Mouse (Mus musculus): ENCODE results near the gene Nsun7.

Nsun7 gene

GRCm38 (mm10) chr5:66279650-66280049, 20.0 kb downstream of the Nsun7 start:
- in situ Hi-C loops (cut with MboI, MseI): no loop called here

DNA sequence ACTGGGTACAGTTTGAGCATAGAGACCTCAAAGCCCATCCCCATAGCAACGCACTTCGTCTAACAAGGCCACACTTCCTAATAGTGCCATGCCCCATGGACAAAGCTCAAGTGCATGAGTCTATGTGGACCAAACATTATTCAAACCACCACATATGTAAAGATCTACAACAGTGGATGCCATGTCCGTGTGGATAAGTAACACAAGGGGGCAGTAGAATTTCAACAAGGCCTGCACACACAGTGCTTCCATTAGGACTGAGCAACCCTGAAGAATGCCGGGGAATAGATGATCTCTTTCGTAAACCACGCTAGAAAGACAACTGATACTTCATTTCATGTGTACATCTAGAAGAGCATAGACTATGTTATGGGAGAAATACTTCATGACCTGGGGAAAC, 21.0 kb downstream of the Nsun7 start:
- in situ Hi-C loops (cut with MboI, MseI): no loop called here

DNA sequence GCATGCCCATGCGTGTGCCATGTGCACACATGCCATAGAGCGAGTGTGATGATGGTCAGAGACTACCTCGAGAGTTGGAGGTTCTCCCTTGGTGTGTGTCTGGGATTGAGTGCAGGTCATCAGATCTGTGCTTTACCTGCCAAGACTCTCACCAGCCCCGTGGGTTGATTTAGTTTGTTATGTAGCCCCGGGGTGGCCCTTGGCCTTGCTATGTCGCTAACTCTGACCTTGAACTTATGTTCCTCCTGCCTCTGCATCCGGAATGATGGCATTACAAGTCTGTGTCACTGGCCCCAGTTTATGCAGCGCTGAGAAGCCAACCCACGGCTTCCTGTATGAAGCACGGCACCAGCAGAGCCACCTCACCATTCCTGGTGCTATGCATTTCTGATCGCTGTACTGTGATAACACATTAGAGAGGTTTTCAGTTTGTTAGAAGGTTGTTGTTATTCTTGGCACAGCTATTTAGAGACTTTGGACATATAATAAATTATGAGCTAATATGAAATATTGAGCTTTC, 34.5 kb downstream of the Nsun7 start:
- in situ Hi-C loops (cut with MboI, MseI): loop anchor here (10.0 kb wide), 1 partner anchor 1331 kb away; no protein-coding TSS in a partner anchor

DNA sequence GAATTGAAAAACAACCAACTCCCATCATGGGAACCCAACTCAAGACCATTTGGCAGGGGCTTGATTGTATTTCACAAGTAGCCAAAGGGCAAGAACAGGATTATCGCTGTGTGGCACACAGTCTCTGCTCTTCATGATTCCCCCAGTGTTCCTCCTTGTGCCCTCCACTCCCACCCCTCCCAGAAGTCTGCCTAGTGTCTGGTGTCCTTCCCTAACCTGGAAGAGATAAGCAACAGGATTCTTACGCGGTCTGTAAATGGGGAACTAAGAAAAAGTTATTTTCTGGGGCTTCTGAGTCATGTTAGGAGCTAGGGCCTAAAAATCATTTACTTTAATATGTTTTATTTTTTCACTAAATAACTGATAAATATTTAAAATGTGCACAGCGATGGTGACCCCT, 35.3 kb downstream of the Nsun7 start:
- in situ Hi-C loops (cut with MboI, MseI): loop anchor here (10.0 kb wide), 1 partner anchor 1330 kb away; no protein-coding TSS in a partner anchor

DNA sequence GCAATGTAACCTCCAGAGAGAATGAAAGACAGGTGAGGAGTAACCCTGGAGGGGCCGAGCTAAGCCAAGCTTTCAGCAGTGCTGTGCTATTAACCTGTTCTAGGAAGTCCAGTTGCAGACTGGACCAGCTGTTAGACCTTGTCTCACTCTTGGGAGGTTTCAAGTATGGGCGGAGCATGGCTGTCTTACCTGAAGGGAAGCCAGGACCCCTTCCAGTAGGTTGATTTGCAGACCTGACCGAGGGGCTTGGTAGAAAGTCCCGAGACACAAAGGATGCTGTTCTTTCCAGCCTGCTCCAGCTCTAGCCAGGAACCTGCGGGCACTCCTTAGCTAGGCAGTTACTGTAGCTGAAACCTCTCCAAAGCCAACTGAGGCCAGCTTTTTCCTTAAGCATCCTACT, 36.4 kb downstream of the Nsun7 start:
- in situ Hi-C loops (cut with MboI, MseI): loop anchor here (10.0 kb wide), 1 partner anchor 1329 kb away; no protein-coding TSS in a partner anchor

GRCm38 (mm10) chr5:66298856-66299255, 39.2 kb downstream of the Nsun7 start:
- in situ Hi-C loops (cut with MboI, MseI): loop anchor here (10.0 kb wide), 1 partner anchor 1326 kb away; no protein-coding TSS in a partner anchor

DNA sequence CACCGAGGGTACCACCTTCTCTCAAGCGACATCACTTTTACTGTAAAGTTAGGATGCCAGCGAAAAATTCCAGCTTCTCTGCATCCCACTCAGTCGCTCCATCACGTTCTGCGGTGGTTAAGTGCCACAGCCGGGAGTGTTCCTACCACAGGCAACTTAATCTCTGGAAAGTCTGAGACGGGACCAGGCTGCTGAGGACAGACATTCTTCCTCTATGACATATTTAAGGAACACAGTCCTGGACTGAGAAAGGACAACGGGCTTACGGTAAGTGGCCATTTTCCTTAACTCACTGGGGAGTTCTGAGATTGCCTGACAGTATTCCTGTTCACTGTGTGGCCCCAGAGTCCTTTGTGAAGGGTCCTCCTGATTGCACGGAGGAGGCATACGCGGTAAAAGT, 40.9 kb downstream of the Nsun7 start:
- in situ Hi-C loops (cut with MboI, MseI): no loop called here

GRCm38 (mm10) chr5:66302085-66302815, 42.6 kb downstream of the Nsun7 start:
- in situ Hi-C loops (cut with MboI, MseI): no loop called here

DNA sequence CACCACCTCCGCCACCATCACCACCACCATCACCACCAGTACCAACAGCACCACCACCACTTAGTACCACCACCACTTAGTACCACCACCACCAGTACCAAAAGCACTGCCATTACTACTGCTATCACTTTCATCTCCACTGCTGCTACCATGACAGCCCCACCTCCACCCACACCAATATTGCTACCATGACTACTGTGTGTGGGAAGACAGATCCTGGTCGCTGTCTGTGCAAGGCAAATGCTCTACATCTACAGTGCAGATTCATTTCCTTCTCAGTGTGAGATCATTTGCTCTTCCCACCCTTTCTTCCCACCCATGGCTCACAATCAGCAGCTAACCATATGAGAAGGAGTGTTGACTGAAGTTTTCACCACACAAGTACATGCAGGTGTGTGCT, 43.2 kb downstream of the Nsun7 start:
- in situ Hi-C loops (cut with MboI, MseI): no loop called here

DNA sequence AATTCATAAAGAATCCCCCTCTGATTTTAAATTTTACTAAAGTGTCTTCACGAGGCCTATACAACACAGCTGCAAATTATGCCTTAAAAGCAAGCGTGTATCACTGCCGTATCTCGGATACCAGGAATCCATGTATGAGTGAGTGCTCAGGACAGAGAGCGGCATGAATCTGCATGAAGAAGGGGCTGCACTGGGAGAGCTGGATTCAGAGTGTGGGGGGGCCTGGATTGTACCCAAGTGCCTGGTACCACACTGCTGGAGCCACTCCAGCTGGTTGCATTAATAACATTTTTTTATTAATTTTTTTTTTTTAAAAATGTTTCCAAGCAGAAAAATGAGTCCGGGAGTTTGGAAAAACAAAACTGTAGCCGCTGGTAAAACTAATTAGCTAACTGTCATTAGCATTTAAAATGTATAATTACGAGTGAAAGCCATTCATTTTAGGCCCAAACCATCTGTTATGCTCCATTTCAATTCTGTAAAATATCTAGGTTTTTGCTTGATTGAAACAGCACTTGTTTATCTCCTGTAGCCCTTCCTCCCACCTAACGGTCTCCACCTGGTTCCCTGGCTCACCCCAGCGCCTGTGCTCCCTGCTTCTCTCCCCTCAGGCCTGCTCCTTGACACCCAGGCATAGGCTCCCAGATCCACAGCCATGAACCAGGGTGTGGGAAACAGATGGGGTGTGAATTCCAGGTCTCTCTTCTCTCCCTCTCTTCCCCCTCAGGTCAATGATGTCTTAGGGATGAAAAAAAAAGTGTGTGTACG, 44.8 kb downstream of the Nsun7 start:
- in situ Hi-C loops (cut with MboI, MseI): no loop called here

DNA sequence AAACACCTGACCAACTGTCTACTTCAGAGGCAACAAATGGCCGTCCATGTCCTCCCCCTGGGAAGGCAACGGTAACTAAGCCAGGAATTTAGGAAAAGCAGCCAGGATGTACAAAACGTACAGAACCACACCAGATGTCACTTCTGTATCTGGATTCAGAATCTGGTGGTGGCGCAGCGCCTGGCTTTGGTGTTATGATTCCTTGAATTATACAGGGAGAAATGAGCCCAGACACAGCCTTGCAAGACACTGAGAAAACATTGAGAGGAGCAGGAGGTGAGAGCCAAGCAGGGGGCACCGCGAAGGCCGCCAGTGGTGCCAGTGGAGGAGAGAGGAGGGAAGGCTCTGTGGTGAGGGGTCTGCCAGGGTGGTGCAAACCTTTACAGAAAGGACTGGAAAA, 45.8 kb downstream of the Nsun7 start:
- in situ Hi-C loops (cut with MboI, MseI): no loop called here

GRCm38 (mm10) chr5:66310328-66310727, 50.6 kb downstream of the Nsun7 start:
- in situ Hi-C loops (cut with MboI, MseI): no loop called here

- in situ Hi-C loops (cut with MboI, MseI): no loop called here
These were observed 51.1 kb downstream of the Nsun7 start for GRCm38 (mm10) chr5:66310806-66311205.

DNA sequence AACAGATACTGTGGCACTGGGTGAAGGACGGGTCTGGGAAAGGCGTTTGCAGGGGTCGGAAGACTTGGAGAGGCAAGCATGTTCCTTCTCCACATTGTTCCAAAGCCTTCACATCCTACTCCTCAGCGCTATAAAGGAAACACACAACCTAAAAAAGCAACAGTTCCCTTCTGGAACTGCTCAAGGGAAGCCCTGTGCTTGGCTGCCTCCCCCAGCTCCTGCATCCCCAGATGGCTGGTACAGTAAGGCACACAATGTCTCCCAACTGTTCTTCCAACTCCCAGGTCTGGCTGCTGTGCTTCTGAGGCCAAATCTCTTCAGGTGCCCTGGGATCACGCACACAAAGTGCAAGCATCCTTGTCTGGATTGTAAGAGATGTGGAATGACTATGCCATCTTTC, 56.1 kb downstream of the Nsun7 start:
- in situ Hi-C loops (cut with MboI, MseI): no loop called here

GRCm38 (mm10) chr5:66319341-66319740, 59.6 kb downstream of the Nsun7 start:
- in situ Hi-C loops (cut with MboI, MseI): no loop called here

DNA sequence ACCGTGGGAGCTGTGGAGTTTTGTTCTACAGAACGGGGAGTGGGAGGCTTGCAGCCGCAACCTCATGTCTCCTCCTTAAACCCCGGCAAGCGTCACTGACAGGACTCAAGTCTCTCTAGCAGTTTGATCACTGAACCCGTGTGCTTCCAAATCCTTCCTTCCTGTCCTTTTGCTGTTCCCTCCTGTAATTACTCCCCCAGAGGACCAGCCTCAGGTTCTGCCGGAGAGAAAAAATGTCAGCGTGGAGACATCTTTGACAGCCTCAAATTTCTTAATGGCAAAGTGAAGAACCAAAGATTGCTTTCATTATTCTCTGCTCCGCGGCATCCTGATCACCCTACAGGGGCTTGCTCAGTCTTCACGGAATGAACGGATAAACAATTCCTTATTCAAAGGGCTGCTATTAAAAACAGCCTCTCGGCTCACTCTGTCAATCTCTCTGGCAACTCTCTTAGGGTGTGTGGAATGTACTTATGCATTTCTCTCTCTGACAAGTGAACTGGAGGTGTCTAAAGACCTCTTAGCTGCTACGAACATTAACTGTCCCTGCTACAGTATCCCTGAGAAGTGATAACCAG, 60.2 kb downstream of the Nsun7 start:
- in situ Hi-C loops (cut with MboI, MseI): no loop called here

DNA sequence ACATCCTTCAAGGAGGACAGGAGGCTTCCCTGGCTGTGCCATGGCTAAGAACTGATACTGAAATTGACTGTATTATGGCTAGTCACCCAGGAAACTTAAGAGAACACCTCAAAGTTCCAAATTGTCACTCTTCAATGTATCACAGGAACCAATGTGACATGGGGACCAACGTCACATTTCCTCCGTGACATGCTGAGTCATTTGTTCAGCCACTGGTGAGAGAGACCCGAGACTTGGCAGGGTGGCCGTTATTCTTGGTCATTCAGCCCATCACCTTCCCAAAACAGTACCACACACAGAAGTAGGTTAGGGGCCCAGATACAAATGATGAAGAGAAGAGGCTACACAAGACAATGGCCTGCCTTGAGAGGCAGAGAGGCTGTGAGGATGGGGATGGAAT, 63.4 kb downstream of the Nsun7 start:
- in situ Hi-C loops (cut with MboI, MseI): no loop called here

DNA sequence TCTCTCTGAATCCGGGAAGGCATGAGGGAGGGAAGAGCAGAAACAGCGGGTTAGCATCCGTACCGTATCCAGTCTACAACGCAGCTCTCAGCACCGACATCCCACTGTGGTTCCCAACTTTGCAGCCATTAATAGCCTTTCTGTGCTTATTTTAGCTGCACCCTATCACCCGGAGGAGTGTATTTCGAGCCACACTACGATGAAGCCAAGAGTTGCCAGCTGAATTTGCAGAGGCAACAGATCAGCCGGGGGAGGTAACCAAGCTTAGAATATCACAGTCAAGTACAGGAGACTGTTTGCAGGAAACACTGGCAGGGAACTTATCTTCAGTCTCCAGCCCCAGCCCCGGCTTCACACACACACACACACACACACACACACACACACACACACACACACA, 63.9 kb downstream of the Nsun7 start:
- in situ Hi-C loops (cut with MboI, MseI): no loop called here

- in situ Hi-C loops (cut with MboI, MseI): loop anchor here (25.0 kb wide), 1 partner anchor 1686 kb away; no protein-coding TSS in a partner anchor
These were observed 66.7 kb downstream of the Nsun7 start for GRCm38 (mm10) chr5:66326395-66326794.

DNA sequence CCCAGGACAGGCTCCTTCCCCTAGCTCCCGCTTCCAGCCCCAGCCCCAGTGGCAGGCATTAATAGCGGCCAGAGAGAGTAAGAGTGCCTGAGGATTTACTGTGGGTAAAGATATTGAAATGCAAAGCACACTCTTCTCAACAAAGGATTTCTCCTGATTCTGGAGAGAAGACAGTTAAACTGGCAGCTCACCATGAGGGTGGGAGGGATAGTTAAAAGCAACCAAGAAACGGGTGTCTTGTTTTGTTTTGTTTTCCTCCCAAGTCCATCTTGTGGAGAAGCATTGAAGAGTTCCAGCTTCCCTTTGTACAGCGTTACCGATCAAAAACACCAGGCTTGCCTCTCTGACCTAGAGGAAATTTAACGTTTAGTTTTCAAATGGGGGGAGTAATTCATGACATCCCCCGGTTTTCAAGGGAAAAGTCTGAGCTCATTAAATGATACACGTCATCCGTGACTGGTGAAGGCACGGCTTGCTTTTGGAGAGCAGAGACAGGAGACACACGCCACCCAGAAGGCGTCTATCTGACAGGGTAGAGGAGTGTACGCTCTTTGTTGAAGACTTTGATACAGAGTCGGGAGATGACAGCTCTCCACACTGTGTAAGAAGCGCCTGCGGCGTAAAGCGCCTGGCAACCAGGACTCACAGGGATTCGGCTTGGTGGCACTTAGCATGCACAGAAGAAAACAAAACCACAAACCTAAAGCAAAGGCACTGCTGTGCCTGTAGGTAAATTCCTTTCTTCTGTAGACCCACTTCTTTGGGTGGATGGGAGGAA, 68.4 kb downstream of the Nsun7 start:
- in situ Hi-C loops (cut with MboI, MseI): loop anchor here (25.0 kb wide), 1 partner anchor 1684 kb away; no protein-coding TSS in a partner anchor

GRCm38 (mm10) chr5:66328766-66329165, 69.1 kb downstream of the Nsun7 start:
- in situ Hi-C loops (cut with MboI, MseI): loop anchor here (25.0 kb wide), 1 partner anchor 1684 kb away; no protein-coding TSS in a partner anchor
